Mouse (Mus musculus): ENCODE results near the gene Sertm1. TPM values are rescaled to one million over a fixed set of nuclear protein-coding genes. Genes with fewer than 3 reads are reported as not detected.
A peak's percentile ranks its signal among the peaks of the same experiment; 100 is the strongest.

Sertm1 gene
- total RNA-seq (2014; fragmentation: Nextera tagmentation) (not detected in 2 replicates), total RNA-seq (2017) (not detected in 2 replicates)

- ATAC-seq (replicated peaks; ENCODE audit: poor library complexity, severe bottlenecking) = peak; percentile 30; the same call in 1 of the 2 replicates
These were observed at the start of gene Sertm1 for GRCm38 (mm10) chr3:54915643-54916071. Gene Sertm1, minus strand, starts transcription at chr3:54915887.

GRCm38 (mm10) chr3:54964948-54965506 is 49.3 kb upstream of the Sertm1 start:
- ATAC-seq (replicated peaks; ENCODE audit: poor library complexity, severe bottlenecking) = no peak

- no peak for ATAC-seq (replicated peaks; ENCODE audit: poor library complexity, severe bottlenecking)
These were observed 27.6 kb upstream of the Sertm1 start for GRCm38 (mm10) chr3:54943067-54943810.

GRCm38 (mm10) chr3:54934535-54934934 is 18.8 kb upstream of the Sertm1 start:
- no peak for ATAC-seq (replicated peaks; ENCODE audit: poor library complexity, severe bottlenecking)

- no peak for ATAC-seq (replicated peaks; ENCODE audit: poor library complexity, severe bottlenecking)
These were observed 16.9 kb upstream of the Sertm1 start for GRCm38 (mm10) chr3:54932599-54932998.

- no peak for ATAC-seq (replicated peaks; ENCODE audit: poor library complexity, severe bottlenecking)
These were observed 4.7 kb upstream of the Sertm1 start for GRCm38 (mm10) chr3:54920425-54920824.

GRCm38 (mm10) chr3:54914845-54915642 is 643 bp downstream of the Sertm1 start:
- ATAC-seq (replicated peaks; ENCODE audit: poor library complexity, severe bottlenecking) = no peak

- ATAC-seq (replicated peaks; ENCODE audit: poor library complexity, severe bottlenecking) = no peak
These were observed 6.8 kb downstream of the Sertm1 start for GRCm38 (mm10) chr3:54908878-54909277.

- ATAC-seq (replicated peaks; ENCODE audit: poor library complexity, severe bottlenecking) = no peak
These were observed 17.7 kb downstream of the Sertm1 start for GRCm38 (mm10) chr3:54897974-54898373.

- no peak for ATAC-seq (replicated peaks; ENCODE audit: poor library complexity, severe bottlenecking)
These were observed 20.8 kb downstream of the Sertm1 start for GRCm38 (mm10) chr3:54894891-54895290.

GRCm38 (mm10) chr3:54892218-54892617 is 23.5 kb downstream of the Sertm1 start:
- ATAC-seq (replicated peaks; ENCODE audit: poor library complexity, severe bottlenecking) = no peak

GRCm38 (mm10) chr3:54886501-54886900 is 29.2 kb downstream of the Sertm1 start:
- ATAC-seq (replicated peaks; ENCODE audit: poor library complexity, severe bottlenecking) = no peak

Other genes with a start within 250 kb of the Sertm1 start
- gene Supt20, start 223.1 kb downstream of the Sertm1 start, total RNA-seq (2014; fragmentation: Nextera tagmentation) = 95.9 and 96.3 TPM in 2 replicates
- 52.4 and 56.0 TPM in 2 replicates for gene Supt20, start 223.1 kb downstream of the Sertm1 start, total RNA-seq (2017)
- gene Gm21958, start 201.5 kb downstream of the Sertm1 start, total RNA-seq (2014; fragmentation: Nextera tagmentation) = not detected in 2 replicates
- gene Gm21958, start 201.5 kb downstream of the Sertm1 start, total RNA-seq (2017) = not detected in 2 replicates
- 145 and 200 TPM in 2 replicates for gene Exosc8, start 180.5 kb downstream of the Sertm1 start, total RNA-seq (2014; fragmentation: Nextera tagmentation)
- 243 and 250 TPM in 2 replicates for gene Exosc8, start 180.5 kb downstream of the Sertm1 start, total RNA-seq (2017)
- gene Alg5, start 180.3 kb downstream of the Sertm1 start, total RNA-seq (2014; fragmentation: Nextera tagmentation) = 40.5 and 46.2 TPM in 2 replicates
- 47.9 and 49.5 TPM in 2 replicates for gene Alg5, start 180.3 kb downstream of the Sertm1 start, total RNA-seq (2017)
- gene Smad9, start 160.3 kb downstream of the Sertm1 start, total RNA-seq (2014; fragmentation: Nextera tagmentation) = not detected in 2 replicates
- not detected in 2 replicates for gene Smad9, start 160.3 kb downstream of the Sertm1 start, total RNA-seq (2017)
- gene Rfxap, start 108.1 kb downstream of the Sertm1 start, total RNA-seq (2014; fragmentation: Nextera tagmentation) = 10.1 and 45.6 TPM in 2 replicates
- gene Rfxap, start 108.1 kb downstream of the Sertm1 start, total RNA-seq (2017) = 54.7 and 56.3 TPM in 2 replicates
- not detected in 2 replicates for gene Ccna1, start 139.6 kb upstream of the Sertm1 start, total RNA-seq (2014; fragmentation: Nextera tagmentation)
- not detected in 2 replicates for gene Ccna1, start 139.6 kb upstream of the Sertm1 start, total RNA-seq (2017)
- 9.5 and 14.7 TPM in 2 replicates for gene Spg20, start 196.2 kb upstream of the Sertm1 start, total RNA-seq (2014; fragmentation: Nextera tagmentation)
- 19.6 and 26.0 TPM in 2 replicates for gene Spg20, start 196.2 kb upstream of the Sertm1 start, total RNA-seq (2017)
- 0.21 TPM in 1 of 2 replicates, not detected in the other for gene Ccdc169, start 221.5 kb upstream of the Sertm1 start, total RNA-seq (2014; fragmentation: Nextera tagmentation)
- gene Ccdc169, start 221.5 kb upstream of the Sertm1 start, total RNA-seq (2017) = 0.41 TPM in 1 of 2 replicates, not detected in the other

Data from granulocyte monocyte progenitor cell, adult 5-6 weeks (primary cell).